Mouse (Mus musculus): ENCODE results near the gene Cd274. TPM values are rescaled to one million over a fixed set of nuclear protein-coding genes. Genes with fewer than 3 reads are reported as not detected.

Cd274 gene
- polyA plus RNA-seq, 1 experiment from 2014 or later = 0.31 TPM

- no peaks in the 10 kb centered on the region for H3K9me3 ChIP-seq
- no peak overlapping the region for H3K9ac ChIP-seq
- H3K36me3 ChIP-seq = no peaks in the 10 kb centered on the region
- ATAC-seq (ENCODE audit: insufficient number of reproducible peaks, low FRiP score, low TSS enrichment, low read depth) = no peak
- 62% methylated on average over 3 of the region's 3 CpGs for WGBS
- no peaks in the 10 kb centered on the region for H3K27me3 ChIP-seq
- 0 out of 2 replicates have a peak, but pooled peaks cover 3% of the 10 kb centered on the region for H3K4me1 ChIP-seq
- no peak overlapping the region for H3K27ac ChIP-seq
- no peak overlapping the region for H3K4me3 ChIP-seq
- H3K4me2 ChIP-seq = no peak overlapping the region
These were observed 52.3 kb downstream of the Cd274 start for GRCm38 (mm10) chr19:29419506-29419905.

- no peak for ATAC-seq (ENCODE audit: insufficient number of reproducible peaks, low FRiP score, low TSS enrichment, low read depth)
- Histone ChIP-seq H3K27me3 (no peaks in the 10 kb centered on the region), H3K9ac (no peak overlapping the region), H3K36me3 (no peaks in the 10 kb centered on the region), H3K9me3 (no peaks in the 10 kb centered on the region), H3K27ac (no peak overlapping the region), H3K4me3 (no peak overlapping the region), H3K4me2 (no peak overlapping the region), H3K4me1 (0 out of 2 replicates have a peak, but pooled peaks cover 3% of the 10 kb centered on the region)
These were observed 52.7 kb downstream of the Cd274 start for GRCm38 (mm10) chr19:29419946-29420345.

- Histone ChIP-seq H3K36me3 (no peaks in the 10 kb centered on the region), H3K27me3 (no peaks in the 10 kb centered on the region), H3K27ac (no peak overlapping the region), H3K4me2 (no peak overlapping the region), H3K9me3 (no peaks in the 10 kb centered on the region), H3K4me3 (no peak overlapping the region), H3K4me1 (0 out of 2 replicates have a peak, but pooled peaks cover 3% of the 10 kb centered on the region), H3K9ac (no peak overlapping the region)
- no peak for ATAC-seq (ENCODE audit: insufficient number of reproducible peaks, low FRiP score, low TSS enrichment, low read depth)
- WGBS = 66% methylated on average over 8 of the region's 8 CpGs
These were observed 53.1 kb downstream of the Cd274 start for GRCm38 (mm10) chr19:29420397-29420796.

GRCm38 (mm10) chr19:29422013-29422645 lies 54.9 kb downstream of the Cd274 start:
- 85% methylated on average over 16 of the region's 16 CpGs for WGBS

GRCm38 (mm10) chr19:29422796-29423195 lies 55.5 kb downstream of the Cd274 start:
- no peak for ATAC-seq (ENCODE audit: insufficient number of reproducible peaks, low FRiP score, low TSS enrichment, low read depth)
- no peak overlapping the region for H3K4me2 ChIP-seq
- no peak overlapping the region for H3K27ac ChIP-seq
- H3K36me3 ChIP-seq = no peaks in the 10 kb centered on the region
- H3K27me3 ChIP-seq = no peaks in the 10 kb centered on the region
- H3K4me1 ChIP-seq = 0 out of 2 replicates have a peak, but pooled peaks cover 3% of the 10 kb centered on the region
- no peaks in the 10 kb centered on the region for H3K9me3 ChIP-seq
- H3K4me3 ChIP-seq = no peak overlapping the region
- 81% methylated on average over 7 of the region's 7 CpGs for whole genome bisulfite sequencing
- H3K9ac ChIP-seq = no peak overlapping the region

More at GRCm38 (mm10) chr19:29422013-29422645, 54.9 kb downstream of the Cd274 start:
- Histone ChIP-seq H3K9ac (no peak overlapping the region), H3K4me1 (0 out of 2 replicates have a peak, but pooled peaks cover 3% of the 10 kb centered on the region), H3K27ac (no peak overlapping the region), H3K27me3 (no peaks in the 10 kb centered on the region), H3K9me3 (no peaks in the 10 kb centered on the region), H3K4me3 (no peak overlapping the region), H3K36me3 (no peaks in the 10 kb centered on the region), H3K4me2 (no peak overlapping the region)
- no peak for ATAC-seq (ENCODE audit: insufficient number of reproducible peaks, low FRiP score, low TSS enrichment, low read depth)

GRCm38 (mm10) chr19:29430516-29430915 lies 63.3 kb downstream of the Cd274 start:
- Histone ChIP-seq H3K36me3 (no peaks in the 10 kb centered on the region), H3K9ac (no peak overlapping the region), H3K9me3 (no peaks in the 10 kb centered on the region), H3K4me3 (no peak overlapping the region), H3K27me3 (no peaks in the 10 kb centered on the region), H3K27ac (no peak overlapping the region), H3K4me2 (no peak overlapping the region), H3K4me1 (no peaks in the 10 kb centered on the region)
- no peak for ATAC-seq (ENCODE audit: insufficient number of reproducible peaks, low FRiP score, low TSS enrichment, low read depth)
- 81% methylated on average over 3 of the region's 3 CpGs for WGBS

GRCm38 (mm10) chr19:29430953-29431352 lies 63.7 kb downstream of the Cd274 start:
- Histone ChIP-seq H3K4me1 (no peaks in the 10 kb centered on the region), H3K27ac (no peak overlapping the region), H3K36me3 (no peaks in the 10 kb centered on the region), H3K9ac (no peak overlapping the region), H3K4me3 (no peak overlapping the region), H3K27me3 (no peaks in the 10 kb centered on the region), H3K9me3 (no peaks in the 10 kb centered on the region), H3K4me2 (no peak overlapping the region)
- whole genome bisulfite sequencing = 69% methylated on average over 3 of the region's 3 CpGs
- no peak for ATAC-seq (ENCODE audit: insufficient number of reproducible peaks, low FRiP score, low TSS enrichment, low read depth)

- Histone ChIP-seq H3K9me3 (no peaks in the 10 kb centered on the region), H3K4me1 (no peaks in the 10 kb centered on the region), H3K9ac (no peak overlapping the region), H3K4me2 (no peak overlapping the region), H3K27me3 (no peaks in the 10 kb centered on the region), H3K4me3 (no peak overlapping the region), H3K27ac (no peak overlapping the region), H3K36me3 (no peaks in the 10 kb centered on the region)
- WGBS = 86% methylated on average over 18 of the region's 18 CpGs
- ATAC-seq (ENCODE audit: insufficient number of reproducible peaks, low FRiP score, low TSS enrichment, low read depth) = no peak
These were observed 69.7 kb downstream of the Cd274 start for GRCm38 (mm10) chr19:29436793-29437479.

Other genes starting within 250 kb of the Cd274 start
- 7.0 and 8.8 TPM in 2 replicates for gene Jak2, start 115.6 kb upstream of the Cd274 start, polyA plus RNA-seq (2015; fragmentation: Nextera tagmentation; extraction: Ambion mirVana)
- gene Insl6, start 42.1 kb upstream of the Cd274 start, polyA plus RNA-seq (2015; fragmentation: Nextera tagmentation; extraction: Ambion mirVana) = 3.9 and 5.0 TPM in 2 replicates
- gene Rln1, start 32.8 kb upstream of the Cd274 start, polyA plus RNA-seq (2015; fragmentation: Nextera tagmentation; extraction: Ambion mirVana) = 0.14 and 0.57 TPM in 2 replicates
- gene Plgrkt, start 65 bp upstream of the Cd274 start, polyA plus RNA-seq (2015; fragmentation: Nextera tagmentation; extraction: Ambion mirVana) = 70.3 and 72.3 TPM in 2 replicates
- gene Pdcd1lg2, start 43.5 kb downstream of the Cd274 start, polyA plus RNA-seq (2015; fragmentation: Nextera tagmentation; extraction: Ambion mirVana) = not detected in 2 replicates
- 16.1 and 19.8 TPM in 2 replicates for gene Ric1, start 154.8 kb downstream of the Cd274 start, polyA plus RNA-seq (2015; fragmentation: Nextera tagmentation; extraction: Ambion mirVana)

All from limb, embryonic 15.5 days (tissue).